Mouse (Mus musculus): Measurements from ENCODE around the gene Gm44965. TPM values are rescaled to one million over a fixed set of nuclear protein-coding genes. Genes with fewer than 3 reads are reported as not detected.

Gene Gm44965
- not detected for total RNA-seq (2021)
- long read RNA-seq, experiment 1 = 0 reads
- long read RNA-seq, experiment 2 = 0 reads

GRCm38 (mm10) chr6:48593158-48594042 lies at the start of gene Gm44965, which contains the start of gene Repin1:
TSS of gene Gm44965 (plus strand) at chr6:48593941.
TSS of gene Repin1 (plus strand) at chr6:48593883.
- DNase-seq = peak; percentile 93 to 96
- intact Hi-C loops (cut with DNase I) = no loop called here

GRCm38 (mm10) chr6:48545251-48545650 lies 48.5 kb upstream of the Gm44965 start:
- no peak for DNase-seq
- intact Hi-C loops (cut with DNase I) = no loop called here

GRCm38 (mm10) chr6:48546271-48546670 lies 47.5 kb upstream of the Gm44965 start:
- DNase-seq = peak; percentile 45 to 64
- intact Hi-C loops (cut with DNase I) = loop anchor here (2.0 kb wide), 1 partner anchor 97 kb away; no protein-coding TSS in a partner anchor

- DNase-seq = peak in 1 of 2 experiments; percentile 37
These were observed 46.9 kb upstream of the Gm44965 start for GRCm38 (mm10) chr6:48546858-48547257.

GRCm38 (mm10) chr6:48548314-48548713 lies 45.4 kb upstream of the Gm44965 start:
- no peak for DNase-seq
- intact Hi-C loops (cut with DNase I) = no loop called here

More at GRCm38 (mm10) chr6:48546858-48547257, 46.9 kb upstream of the Gm44965 start:
- intact Hi-C loops (cut with DNase I) = loop anchor here (2.0 kb wide), 1 partner anchor 96 kb away; no protein-coding TSS in a partner anchor

GRCm38 (mm10) chr6:48552918-48553317 lies 40.8 kb upstream of the Gm44965 start:
- intact Hi-C loops (cut with DNase I) = loop anchor here (2.0 kb wide), 1 partner anchor 30 kb away; no protein-coding TSS in a partner anchor
- DNase-seq = no peak

GRCm38 (mm10) chr6:48553819-48554218 lies 39.9 kb upstream of the Gm44965 start:
- intact Hi-C loops (cut with DNase I) = loop anchor here (2.0 kb wide), 1 partner anchor 29 kb away; no protein-coding TSS in a partner anchor

GRCm38 (mm10) chr6:48554280-48555103 lies 39.2 kb upstream of the Gm44965 start, which contains the start of gene Lrrc61:
TSS of gene Lrrc61 (plus strand) at chr6:48554796.
- intact Hi-C loops (cut with DNase I) = no loop called here
- peak; percentile 99 for DNase-seq

More at GRCm38 (mm10) chr6:48553819-48554218, 39.9 kb upstream of the Gm44965 start:
- DNase-seq = no peak

GRCm38 (mm10) chr6:48555104-48555890 lies 38.4 kb upstream of the Gm44965 start:
- intact Hi-C loops (cut with DNase I) = no loop called here
- DNase-seq = peak; percentile 37 to 62

- intact Hi-C loops (cut with DNase I) = no loop called here
- DNase-seq = no peak
These were observed 37.8 kb upstream of the Gm44965 start for GRCm38 (mm10) chr6:48555956-48556355.

- DNase-seq = no peak
- intact Hi-C loops (cut with DNase I) = no loop called here
These were observed 27.9 kb upstream of the Gm44965 start for GRCm38 (mm10) chr6:48565693-48566310.

- intact Hi-C loops (cut with DNase I) = no loop called here
- DNase-seq = peak; percentile 75 to 82
These were observed 27.4 kb upstream of the Gm44965 start for GRCm38 (mm10) chr6:48566312-48566711.

- intact Hi-C loops (cut with DNase I) = no loop called here
These were observed 25.4 kb upstream of the Gm44965 start for GRCm38 (mm10) chr6:48568036-48568984.

GRCm38 (mm10) chr6:48569065-48569807 lies 24.5 kb upstream of the Gm44965 start:
- DNase-seq = no peak
- intact Hi-C loops (cut with DNase I) = no loop called here

More at GRCm38 (mm10) chr6:48568036-48568984, 25.4 kb upstream of the Gm44965 start:
- peak; percentile 59 to 62 for DNase-seq

- DNase-seq = no peak
- intact Hi-C loops (cut with DNase I) = no loop called here
These were observed 21.7 kb upstream of the Gm44965 start for GRCm38 (mm10) chr6:48572014-48572413.

- intact Hi-C loops (cut with DNase I) = no loop called here
- DNase-seq = peak; percentile 59 to 67
These were observed 21.1 kb upstream of the Gm44965 start, which contains the start of gene Rarres2 for GRCm38 (mm10) chr6:48572572-48573061. TSS of gene Rarres2 (minus strand) at chr6:48572789.

GRCm38 (mm10) chr6:48573280-48573679 lies 20.5 kb upstream of the Gm44965 start:
- intact Hi-C loops (cut with DNase I) = no loop called here
- DNase-seq = peak; percentile 44 to 51

All from heart, postnatal 14 days (tissue).